Mouse (Mus musculus) induced T-regulatory cell, adult 2 months (primary cell): ENCODE results near the gene Pira2.
"Not testable (repeated sequence)": the region's sequence is repeated elsewhere in the genome, so short reads cannot be mapped to it uniquely, and the experiment has no call there.

Experiments
- DNase-seq: peaks from one replicate; pipeline ENCODE4 v3.0.0-alpha.2; 2012; ENCODE audit warnings: low read depth

The Pira2 gene

GRCm38 (mm10) chr7:3844951-3845350 lies at the start of gene Pira2:
Gene Pira2 (minus strand): TSS chr7:3845051.
- DNase-seq, result not testable (repeated sequence)

GRCm38 (mm10) chr7:3875032-3875431 lies 30.2 kb upstream of the Pira2 start:
- not testable (repeated sequence) for DNase-seq

- not testable (repeated sequence) for DNase-seq
Measured at GRCm38 (mm10) chr7:3837854-3838253, 7.0 kb downstream of the Pira2 start.

- DNase-seq, result not testable (repeated sequence)
Measured at GRCm38 (mm10) chr7:3830633-3831032, 14.2 kb downstream of the Pira2 start.

GRCm38 (mm10) chr7:3825599-3825998 lies 19.3 kb downstream of the Pira2 start, which contains the start of gene Gm15448:
Gene Gm15448 (minus strand): TSS chr7:3825687.
- not testable (repeated sequence) for DNase-seq

GRCm38 (mm10) chr7:3811912-3812311 lies 32.9 kb downstream of the Pira2 start:
- DNase-seq, result not testable (repeated sequence)

- DNase-seq, result not testable (repeated sequence)
Measured at GRCm38 (mm10) chr7:3802935-3803334, 41.9 kb downstream of the Pira2 start.

- not testable (repeated sequence) for DNase-seq
Measured at GRCm38 (mm10) chr7:3799940-3800339, 44.9 kb downstream of the Pira2 start.

GRCm38 (mm10) chr7:3796286-3796685 lies 48.6 kb downstream of the Pira2 start:
- not testable (repeated sequence) for DNase-seq
